Mouse (Mus musculus): ENCODE results near the gene Tal1.

GRCm38 (mm10) chr4:115055044-115055443 is 1.2 kb upstream of the Tal1 start:
- TF ChIP-seq CTCF (IDR thresholded peaks at IDR 0.05; ENCODE audit: extremely low read depth, insufficient read depth, low read length) (no peak), POLR2A (IDR thresholded peaks at IDR 0.05; ENCODE audit: extremely low read depth, insufficient read depth, low read length) (no peak)

Data from cortical plate, adult 2 months (tissue).